ENCODE assay signal across 8 mouse cellular contexts in genomic region chr6:39780857-39781666, GRCm38 (mm10). TPM values are rescaled to one million over a fixed set of nuclear protein-coding genes. Genes with fewer than 3 reads are reported as not detected.
DNase-seq lines count a peak whose midpoint lies in the region; ATAC-seq and TF ChIP-seq lines count a peak whose summit lies in the region.

No protein-coding gene starts in this region.

- ATAC-seq in forebrain, embryonic 14.5 days: no peak
- ATAC-seq in hindbrain, embryonic 16.5 days: peak; percentile 76
- peak; percentile 68 for ATAC-seq in liver, embryonic 11.5 days (replicated peaks; ENCODE audit: low FRiP score)

- H3K27me3 ChIP-seq in thymus, adult 2 months (ENCODE audit: control insufficient read depth, insufficient read depth, low read length): no peaks in the 10 kb centered on the region
- H3K27me3 ChIP-seq in forebrain, embryonic 14.5 days (replicated peaks; ENCODE audit: control insufficient read depth, insufficient read depth, low read length): no peaks in the 10 kb centered on the region
- H3K27me3 ChIP-seq in hindbrain, embryonic 16.5 days (replicated peaks; ENCODE audit: control insufficient read depth, insufficient read depth, low read length): no peaks in the 10 kb centered on the region
- no peaks in the 10 kb centered on the region for H3K27me3 ChIP-seq in liver, embryonic 11.5 days (replicated peaks; ENCODE audit: control insufficient read depth, insufficient read depth, low read length)

- H3K9me3 ChIP-seq in forebrain, embryonic 14.5 days (replicated peaks; ENCODE audit: control insufficient read depth, low read length): no peaks in the 10 kb centered on the region
- no peaks in the 10 kb centered on the region for H3K9me3 ChIP-seq in hindbrain, embryonic 16.5 days (ENCODE audit: control insufficient read depth, low read length)
- H3K9me3 ChIP-seq in liver, embryonic 11.5 days (ENCODE audit: control insufficient read depth, low read length): no peaks in the 10 kb centered on the region

- WGBS in thymus, adult 2 months: 8% methylated on average over 18 of the region's 18 CpGs
- 5% methylated on average over 18 of the region's 18 CpGs for WGBS in forebrain, embryonic 14.5 days
- 5% methylated on average over 18 of the region's 18 CpGs for WGBS in hindbrain, embryonic 16.5 days
- 2% methylated on average over 18 of the region's 18 CpGs for WGBS in liver, embryonic 11.5 days

- H3K4me1 ChIP-seq in thymus, adult 2 months (replicated peaks; ENCODE audit: control insufficient read depth, insufficient read depth, low read length): peaks cover 6% of the 10 kb centered on the region; the same call in 1 of the 2 replicates
- 0 out of 2 replicates have a peak, but pooled peaks cover 3% of the 10 kb centered on the region for H3K4me1 ChIP-seq in forebrain, embryonic 14.5 days (ENCODE audit: control insufficient read depth, insufficient read depth, low read length)
- H3K4me1 ChIP-seq in hindbrain, embryonic 16.5 days (ENCODE audit: control insufficient read depth, insufficient read depth, low read depth, low read length): peaks cover 9% of the 10 kb centered on the region
- 0 out of 2 replicates have a peak, but pooled peaks cover 2% of the 10 kb centered on the region for H3K4me1 ChIP-seq in liver, embryonic 11.5 days (replicated peaks; ENCODE audit: control insufficient read depth, insufficient read depth, low read length)

- peak overlapping the region; percentile 18; the same call in 1 of the 2 replicates for H3K9ac ChIP-seq in forebrain, embryonic 14.5 days (ENCODE audit: low read length)
- H3K9ac ChIP-seq in hindbrain, embryonic 16.5 days (ENCODE audit: low read depth, low read length): peak overlapping the region; percentile 51
- 0 out of 2 replicates have a peak overlapping the region, but pooled peaks have one; percentile 32 for H3K9ac ChIP-seq in liver, embryonic 11.5 days (ENCODE audit: low read depth, low read length)

- TF ChIP-seq CTCF in thymus, adult 2 months (IDR thresholded peaks at IDR 0.05; ENCODE audit: borderline replicate concordance, control insufficient read depth, extremely low read depth, insufficient read depth, low read length, poor library complexity): no peak

- no peak for DNase-seq in thymus, adult 2 months
- no peak for DNase-seq in thymus, postnatal 14 days
- DNase-seq in forebrain, embryonic 14.5 days (ENCODE audit: low spot score): peak; percentile 32
- peak; percentile 42 for DNase-seq in liver, embryonic 11.5 days (ENCODE audit: low spot score)
- DNase-seq in naive thymus-derived CD4-positive, alpha-beta T cell, adult 2 months (ENCODE audit: low read depth): peak; percentile 29
- DNase-seq in cerebellum, adult 9-10 months: no peak
- no peak for DNase-seq in left cerebral cortex, adult 18-20 months (ENCODE audit: low spot score in 2 of 2)

- TF ChIP-seq POLR2A in thymus, adult 2 months (IDR thresholded peaks at IDR 0.05; ENCODE audit: control insufficient read depth, extremely low read depth, insufficient read depth, low read length, poor library complexity): no peak

- peak overlapping the region; percentile 38; the same call in 1 of the 2 replicates for H3K27ac ChIP-seq in thymus, adult 2 months (ENCODE audit: control insufficient read depth, insufficient read depth, low read length)
- H3K27ac ChIP-seq in forebrain, embryonic 14.5 days (ENCODE audit: low read depth, low read length): no peak overlapping the region
- H3K27ac ChIP-seq in hindbrain, embryonic 16.5 days (ENCODE audit: low read depth, low read length): peak overlapping the region; percentile 56; the same call in 1 of the 2 replicates
- H3K27ac ChIP-seq in liver, embryonic 11.5 days (ENCODE audit: low read depth, low read length): peak overlapping the region; percentile 68

- H3K4me3 ChIP-seq in thymus, adult 2 months (ENCODE audit: control insufficient read depth, insufficient read depth, low read length): peak overlapping the region; percentile 43
- H3K4me3 ChIP-seq in forebrain, embryonic 14.5 days (ENCODE audit: low read depth, low read length): 0 out of 2 replicates have a peak overlapping the region, but pooled peaks have one; percentile 1
- peak overlapping the region; percentile 26 for H3K4me3 ChIP-seq in hindbrain, embryonic 16.5 days (ENCODE audit: low read length)
- H3K4me3 ChIP-seq in liver, embryonic 11.5 days (ENCODE audit: low read depth, low read length): peak overlapping the region; percentile 28

- H3K36me3 ChIP-seq in thymus, adult 2 months (ENCODE audit: control insufficient read depth, insufficient read depth, low read length): no peaks in the 10 kb centered on the region
- no peaks in the 10 kb centered on the region for H3K36me3 ChIP-seq in forebrain, embryonic 14.5 days (ENCODE audit: control insufficient read depth, insufficient read depth, low read length)
- no peaks in the 10 kb centered on the region for H3K36me3 ChIP-seq in hindbrain, embryonic 16.5 days (ENCODE audit: control insufficient read depth, insufficient read depth, low read length)
- H3K36me3 ChIP-seq in liver, embryonic 11.5 days (ENCODE audit: control insufficient read depth, insufficient read depth, low read length): no peaks in the 10 kb centered on the region

- peak overlapping the region; percentile 33 for H3K4me2 ChIP-seq in forebrain, embryonic 14.5 days (ENCODE audit: low read length)
- H3K4me2 ChIP-seq in hindbrain, embryonic 16.5 days (ENCODE audit: low read length): peak overlapping the region; percentile 58
- peak overlapping the region; percentile 68 for H3K4me2 ChIP-seq in liver, embryonic 11.5 days

RNA-seq across cellular contexts. Expression of gene Mrps33, which starts 29.7 kb away (rescaled TPM):
- 77.9 and 96.3 TPM in 2 replicates for polyA plus RNA-seq in thymus, adult 2 months (2012; rRNA removed)
- 245 and 262 TPM in 2 replicates for polyA plus RNA-seq in forebrain, embryonic 14.5 days (2014; fragmentation: Nextera tagmentation; extraction: Ambion mirVana)
- polyA plus RNA-seq in hindbrain, embryonic 16.5 days (2015; fragmentation: Nextera tagmentation; extraction: Ambion mirVana): 156 and 166 TPM in 2 replicates
- polyA plus RNA-seq in liver, embryonic 11.5 days (2014; fragmentation: Nextera tagmentation; extraction: Ambion mirVana): 172 and 188 TPM in 2 replicates
- total RNA-seq in left cerebral cortex, adult 18-20 months (2021): 100 to 1,000 TPM in 1 of 2 experiments, 10 to 100 TPM in 1; 92.0 to 104 TPM

RNA-seq across cellular contexts. Expression of gene Braf, which starts 55.8 kb away (rescaled TPM):
- polyA plus RNA-seq in thymus, adult 2 months (2012; rRNA removed): 12.3 and 15.5 TPM in 2 replicates
- 13.4 and 16.9 TPM in 2 replicates for polyA plus RNA-seq in forebrain, embryonic 14.5 days (2014; fragmentation: Nextera tagmentation; extraction: Ambion mirVana)
- 20.7 and 23.9 TPM in 2 replicates for polyA plus RNA-seq in hindbrain, embryonic 16.5 days (2015; fragmentation: Nextera tagmentation; extraction: Ambion mirVana)
- 12.2 and 13.4 TPM in 2 replicates for polyA plus RNA-seq in liver, embryonic 11.5 days (2014; fragmentation: Nextera tagmentation; extraction: Ambion mirVana)
- total RNA-seq in left cerebral cortex, adult 18-20 months (2021): 100 to 1,000 TPM; 113 to 115 TPM

Comparison
In these comparisons a context has a peak if more than half of its experiments do, and no peak if none do; other contexts are left out.
1. DNase-seq: peak in forebrain, embryonic 14.5 days (single experiment), liver, embryonic 11.5 days (single experiment) and naive thymus-derived CD4-positive, alpha-beta T cell, adult 2 months (single experiment); none in thymus, adult 2 months (single experiment), thymus, postnatal 14 days (single experiment), cerebellum, adult 9-10 months (single experiment) and left cerebral cortex, adult 18-20 months (0 of 2).
2. Peak in every context shown above with its lines, with median percentiles within 50 percentile points of each other: H3K4me3 ChIP-seq, H3K4me2 ChIP-seq and H3K9ac ChIP-seq.